17 mouse cellular contexts compared by ENCODE assay signal in genomic region chr3:77848717-77849241, GRCm38 (mm10).
"Had no signal": no experiment of that assay in that cellular context is flagged by ENCODE, and none has a peak within 500 bp of the region (broad histone marks: within the 10 kb centered on the region; RNA-seq: fewer than 3 reads in every experiment).

No protein-coding gene starts in this region.

- H3K4me3 ChIP-seq: layer of hippocampus, adult 2 months; limb, embryonic 15.5 days; midbrain, embryonic 13.5 days had no signal

- H3K27ac ChIP-seq: layer of hippocampus, adult 2 months; limb, embryonic 15.5 days; liver, embryonic 14.5 days; macrophage; midbrain, embryonic 13.5 days; stomach, postnatal 0 days had no signal

- DNase-seq: kidney, adult 18-20 months; kidney, adult 9 months; kidney, postnatal 14 days; layer of hippocampus, adult 9-11 months; liver, postnatal 0 days; lung, embryonic 14.5 days; thymus, adult 2 months; thymus, postnatal 14 days; thymus, postnatal 4 days had no signal

- H3K9ac ChIP-seq: limb, embryonic 15.5 days; liver, embryonic 14.5 days; liver, postnatal 0 days; lung, embryonic 14.5 days; midbrain, embryonic 13.5 days had no signal

- H3K27me3 ChIP-seq: limb, embryonic 15.5 days; midbrain, embryonic 13.5 days had no signal

- H3K4me2 ChIP-seq: limb, embryonic 15.5 days; liver, embryonic 11.5 days; lung, embryonic 14.5 days; midbrain, embryonic 13.5 days had no signal

- H3K9me3 ChIP-seq: limb, embryonic 15.5 days; midbrain, embryonic 13.5 days had no signal

- ATAC-seq: liver, postnatal 0 days; lung, postnatal 0 days; midbrain, embryonic 13.5 days had no signal

- H3K36me3 ChIP-seq: limb, embryonic 15.5 days; midbrain, embryonic 13.5 days had no signal

- H3K4me1 ChIP-seq: limb, embryonic 15.5 days; midbrain, embryonic 13.5 days had no signal
